Mouse (Mus musculus) C2C12 (cell line): Measurements from ENCODE around the gene Ifitm1.

ENCODE experiments used
- CTCF ChIP-seq: IDR thresholded peaks from one replicate; pipeline ENCODE4 v1.5.1; 2011; ENCODE audit not compliant: control insufficient read depth, insufficient read depth, insufficient read length
- MAX ChIP-seq: IDR thresholded peaks from one replicate; pipeline ENCODE4 v1.6.1; 2011; ENCODE audit warnings: mild to moderate bottlenecking, control low read depth
- MYOD1 ChIP-seq: IDR thresholded peaks from one replicate; pipeline ENCODE4 v1.6.1; 2011; ENCODE audit warnings: low read depth; ENCODE audit not compliant: control insufficient read depth, insufficient read length
- MYOG ChIP-seq: IDR thresholded peaks from one replicate; pipeline ENCODE4 v1.6.1; 2011; ENCODE audit not compliant: control insufficient read depth, insufficient read length; ENCODE audit errors: extremely low read depth
- USF1 ChIP-seq: IDR thresholded peaks from one replicate; pipeline ENCODE4 v1.6.1; 2011; ENCODE audit warnings: low read depth, mild to moderate bottlenecking, control low read depth, moderate library complexity

DNA sequence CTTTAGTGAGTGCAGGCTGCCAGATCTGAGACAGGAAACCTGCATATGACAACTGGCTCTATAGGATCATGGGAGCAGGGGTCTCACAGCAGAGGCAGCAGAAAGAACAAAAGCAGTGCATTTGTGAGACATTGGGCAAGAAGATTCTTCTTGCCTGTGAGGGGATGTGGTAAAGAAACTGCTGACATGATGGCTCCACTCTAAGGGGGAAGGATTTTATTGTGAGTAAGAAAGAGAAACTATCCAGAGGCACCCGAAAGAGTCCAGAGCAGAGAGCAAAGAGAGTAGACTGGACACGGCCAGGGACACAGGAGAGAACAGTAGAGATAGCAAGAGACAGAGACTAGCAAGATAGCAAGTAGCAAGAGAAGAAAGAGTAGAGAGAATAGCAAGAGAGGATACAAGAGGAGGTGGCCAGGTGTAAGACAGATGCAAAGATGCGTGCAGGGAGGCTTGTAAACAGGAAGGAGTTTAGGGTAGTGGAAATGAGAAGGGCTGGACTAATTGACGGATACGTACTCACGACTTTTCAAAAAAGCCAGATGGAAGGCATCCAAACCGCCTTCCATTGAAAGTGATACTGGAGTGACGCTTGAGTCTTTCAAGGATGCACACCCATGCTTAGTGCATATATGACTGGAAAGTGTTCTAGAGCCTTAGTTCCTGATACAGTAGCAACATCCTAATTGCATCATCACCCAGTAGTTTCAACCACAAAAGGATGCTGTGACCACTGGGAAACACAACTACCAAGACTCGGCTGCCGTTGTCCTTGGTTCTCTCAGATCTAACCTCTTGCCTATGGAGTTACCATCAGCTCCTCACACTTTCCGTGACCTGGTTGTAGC, 32.1 kb downstream of the Ifitm1 start:
- no peak for TF ChIP-seq CTCF
- no peak for TF ChIP-seq MAX
- TF ChIP-seq MYOG, result no peak
- no peak for TF ChIP-seq USF1
- no peak for TF ChIP-seq MYOD1
